Mouse (Mus musculus): ENCODE data around the gene Dnm3.

DNA sequence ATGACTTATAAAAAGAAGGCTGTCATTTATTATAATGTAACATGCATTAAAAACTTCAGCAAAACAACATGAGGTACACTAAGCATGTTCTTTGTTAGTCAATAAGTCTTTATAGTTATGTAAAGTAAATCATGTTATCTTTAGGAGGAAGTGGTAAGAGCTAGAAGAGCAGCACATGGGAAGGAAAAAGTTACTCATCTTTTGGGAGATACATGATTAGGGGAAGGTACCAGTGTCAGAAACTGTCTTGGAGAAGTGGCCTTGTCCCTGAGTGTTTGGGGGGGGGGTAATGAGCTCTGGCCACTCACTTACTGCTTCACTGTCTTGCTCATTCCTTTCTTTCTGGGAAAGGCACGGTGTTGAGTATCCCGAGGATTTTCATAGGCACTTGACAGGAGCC, 535.8 kb downstream of the Dnm3 start:
- TF ChIP-seq CTCF (conservative IDR thresholded peaks at IDR 0.05; ENCODE audit: low read length) (no peak), POU5F1 (IDR thresholded peaks at IDR 0.05; ENCODE audit: borderline replicate concordance, low read length) (no peak), NANOG (IDR thresholded peaks at IDR 0.05; ENCODE audit: borderline replicate concordance, low read length) (no peak)

All from E14TG2a.4 (cell line).